Mouse (Mus musculus) neural tube, embryonic 11.5 days (tissue): ENCODE data around the gene Ear6. TPM values are rescaled to one million over a fixed set of nuclear protein-coding genes. Genes with fewer than 3 reads are reported as not detected.

Experiments
- ATAC-seq: fragments of 200-750 bp; cut with Nextera tagmentation; 2 replicates; pipeline ENCODE4 v1.8.0; 2017; ENCODE audit warnings: moderate number of reproducible peaks, mild to moderate bottlenecking, moderate TSS enrichment, moderate library complexity; ENCODE audit not compliant: insufficient read depth, low FRiP score, low TSS enrichment
- DNase-seq: peaks from one replicate; pipeline ENCODE4 v3.0.0-alpha.2; 2015; ENCODE audit warnings: low spot score
- H3K27ac ChIP-seq: fragments of 300-500 bp; sonication (generic); 2 replicates; pipeline ENCODE4 v1.5.1; 2014; ENCODE audit warnings: low read depth, mild to moderate bottlenecking, low read length
- H3K27me3 ChIP-seq: fragments of 300-500 bp; sonication (generic); 2 replicates; pipeline ENCODE4 v1.6.1; 2014; ENCODE audit warnings: mild to moderate bottlenecking, low read length, mixed read lengths; ENCODE audit not compliant: control insufficient read depth, insufficient read depth
- H3K36me3 ChIP-seq: fragments of 300-500 bp; sonication (generic); 2 replicates; pipeline ENCODE4 v1.6.1; 2014; ENCODE audit warnings: mild to moderate bottlenecking, low read length, moderate library complexity, mixed read lengths; ENCODE audit not compliant: control insufficient read depth, insufficient read depth
- H3K4me1 ChIP-seq: fragments of 300-500 bp; sonication (generic); 2 replicates; pipeline ENCODE4 v1.6.1; 2014; ENCODE audit warnings: low read length, mixed read lengths; ENCODE audit not compliant: control insufficient read depth, insufficient read depth
- H3K4me2 ChIP-seq: fragments of 300-500 bp; sonication (generic); 2 replicates; pipeline ENCODE4 v1.6.1; 2014; ENCODE audit warnings: low read depth, mild to moderate bottlenecking, moderate library complexity
- H3K4me3 ChIP-seq: fragments of 300-500 bp; sonication (generic); 2 replicates; pipeline ENCODE4 v1.5.1; 2014; ENCODE audit warnings: low read depth, low read length
- H3K9ac ChIP-seq: fragments of 300-500 bp; sonication (generic); 2 replicates; pipeline ENCODE4 v1.6.1; 2014; ENCODE audit warnings: mild to moderate bottlenecking, low read length
- H3K9me3 ChIP-seq: fragments of 300-500 bp; sonication (generic); 2 replicates; pipeline ENCODE4 v1.6.1; 2016; ENCODE audit warnings: low read length; ENCODE audit not compliant: control insufficient read depth
- whole genome bisulfite sequencing: fragments of 180-500 bp; shearing (Covaris S2); extraction: QIAGEN DNeasy Blood & Tissue Kit; methylation state at CpG from one replicate; pipeline ENCODE4 v1.1.7; 2014; 5-methylcytosine and 5-hydroxymethylcytosine counted together
- polyA plus RNA-seq: library from polyadenylated mRNA; unstranded; fragments of >200 nt; fragmentation: Nextera tagmentation; extraction: Ambion mirVana; gene quantifications from 2 replicates; pipeline ENCODE4 v1.2.1, GENCODE M21; 2014

The Ear6 gene
- polyA plus RNA-seq, 1 experiment from 2014 or later, result not detected

DNA sequence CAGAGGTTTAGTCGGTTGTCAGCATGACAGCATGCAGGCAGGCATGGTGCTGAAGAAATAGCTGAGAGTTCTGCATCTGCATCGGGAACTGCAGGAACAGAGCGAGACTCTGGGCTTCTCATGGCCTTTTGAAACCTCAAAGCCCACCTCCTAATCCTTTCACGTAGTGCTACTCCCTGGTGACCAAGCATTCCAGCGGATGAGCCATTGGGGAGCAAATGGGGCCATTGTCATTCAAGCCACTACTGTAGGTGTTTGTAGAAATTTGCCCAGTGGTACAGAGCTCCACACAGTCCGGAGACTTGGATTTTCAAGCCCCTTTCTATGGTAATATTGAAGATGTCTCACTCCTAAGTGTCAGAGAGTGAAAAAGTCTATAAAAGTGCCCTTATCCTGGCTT, 32.6 kb downstream of the Ear6 start:
- DNase-seq (no peak), ATAC-seq (no peak)
- Histone ChIP-seq H3K4me3 (peak overlapping the region; percentile 82; the same call in 1 of the 2 replicates), H3K9me3 (no peaks in the 10 kb centered on the region), H3K27ac (no peak overlapping the region), H3K27me3 (no peaks in the 10 kb centered on the region), H3K4me2 (peak overlapping the region; percentile 81; the same call in 1 of the 2 replicates), H3K9ac (no peak overlapping the region), H3K36me3 (peaks cover 19% of the 10 kb centered on the region), H3K4me1 (peaks cover 6% of the 10 kb centered on the region; the same call in 1 of the 2 replicates)
- WGBS, result 58% methylated on average over 6 of the region's 6 CpGs

DNA sequence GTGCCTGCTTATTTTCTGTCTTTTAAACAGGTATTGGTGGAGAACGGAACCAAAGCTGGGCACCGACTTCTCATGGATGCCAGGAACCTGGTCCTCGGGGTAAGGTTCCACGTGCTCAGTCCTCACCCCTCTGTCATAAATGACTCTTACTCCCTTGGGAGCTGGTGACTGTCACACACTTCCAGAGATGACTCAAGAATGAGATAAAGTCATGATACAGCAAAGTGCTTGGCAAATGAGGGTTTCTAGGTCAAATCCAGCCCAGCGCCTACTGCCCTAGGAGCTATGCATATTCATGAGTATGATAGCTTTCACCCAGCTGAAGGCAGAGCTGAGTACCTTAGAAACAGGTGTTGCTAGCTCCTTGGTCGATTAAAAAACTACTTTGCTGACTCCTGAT, 36.3 kb downstream of the Ear6 start:
- H3K27ac ChIP-seq, result no peak overlapping the region
- DNase-seq, result no peak
- H3K4me1 ChIP-seq, result peaks cover 6% of the 10 kb centered on the region; the same call in 1 of the 2 replicates
- peaks cover 21% of the 10 kb centered on the region for H3K36me3 ChIP-seq
- no peak overlapping the region for H3K4me2 ChIP-seq
- H3K4me3 ChIP-seq, result no peak overlapping the region
- H3K27me3 ChIP-seq, result no peaks in the 10 kb centered on the region
- H3K9me3 ChIP-seq, result no peaks in the 10 kb centered on the region
- WGBS, result 88% methylated on average over 6 of the region's 6 CpGs
- no peak for ATAC-seq
- H3K9ac ChIP-seq, result no peak overlapping the region

DNA sequence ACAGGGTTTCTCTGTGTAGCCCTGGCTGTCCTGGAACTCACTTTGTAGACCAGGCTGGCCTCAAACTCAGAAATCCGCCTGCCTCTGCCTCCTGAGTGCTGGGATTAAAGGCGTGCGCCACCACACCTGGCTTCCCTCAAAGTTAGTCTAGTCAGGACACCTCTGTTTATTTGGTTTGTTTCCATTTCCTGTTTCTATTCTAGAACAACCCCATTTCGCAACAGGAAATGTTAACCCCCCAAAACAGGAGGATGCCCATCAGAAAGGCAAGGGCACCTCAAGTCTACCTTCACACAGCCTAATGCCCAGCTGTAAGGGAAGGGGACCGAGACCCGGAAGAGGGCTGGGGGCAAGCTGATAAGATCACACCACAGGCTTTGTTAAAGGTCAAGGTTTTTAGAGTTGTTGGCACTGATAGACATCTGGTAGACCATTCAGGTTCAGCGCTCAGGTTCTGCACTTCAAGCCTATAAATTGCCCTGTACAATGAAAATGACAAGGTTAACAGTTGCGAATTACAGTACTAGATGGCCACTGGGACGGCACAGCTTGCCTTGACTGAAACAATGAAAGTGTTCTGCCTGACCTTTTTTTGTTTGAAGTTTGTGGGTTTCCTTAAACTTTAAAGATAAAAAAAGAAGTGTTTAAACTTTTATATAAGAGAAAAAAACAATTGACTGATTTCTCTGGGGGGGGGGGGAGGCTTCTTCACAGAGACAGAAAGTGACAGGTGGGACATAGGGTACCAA, 38.9 kb downstream of the Ear6 start, which contains the start of gene Slc39a2:
Slc39a2 (plus strand) TSS at position 699 of the 749 bp plus-strand sequence.
- whole genome bisulfite sequencing, result 94% methylated on average over 9 of the region's 9 CpGs
- H3K36me3 ChIP-seq, result peaks cover 18% of the 10 kb centered on the region
- H3K9ac ChIP-seq, result no peak within 1 kb of the TSS
- H3K4me1 ChIP-seq, result no peaks in the 10 kb centered on the region
- ATAC-seq (no peak), DNase-seq (no peak)
- H3K27me3 ChIP-seq, result no peaks in the 10 kb centered on the region
- H3K4me3 ChIP-seq, result no peak within 1 kb of the TSS
- no peak within 1 kb of the TSS for H3K27ac ChIP-seq
- no peaks in the 10 kb centered on the region for H3K9me3 ChIP-seq
- no peak within 1 kb of the TSS for H3K4me2 ChIP-seq

DNA sequence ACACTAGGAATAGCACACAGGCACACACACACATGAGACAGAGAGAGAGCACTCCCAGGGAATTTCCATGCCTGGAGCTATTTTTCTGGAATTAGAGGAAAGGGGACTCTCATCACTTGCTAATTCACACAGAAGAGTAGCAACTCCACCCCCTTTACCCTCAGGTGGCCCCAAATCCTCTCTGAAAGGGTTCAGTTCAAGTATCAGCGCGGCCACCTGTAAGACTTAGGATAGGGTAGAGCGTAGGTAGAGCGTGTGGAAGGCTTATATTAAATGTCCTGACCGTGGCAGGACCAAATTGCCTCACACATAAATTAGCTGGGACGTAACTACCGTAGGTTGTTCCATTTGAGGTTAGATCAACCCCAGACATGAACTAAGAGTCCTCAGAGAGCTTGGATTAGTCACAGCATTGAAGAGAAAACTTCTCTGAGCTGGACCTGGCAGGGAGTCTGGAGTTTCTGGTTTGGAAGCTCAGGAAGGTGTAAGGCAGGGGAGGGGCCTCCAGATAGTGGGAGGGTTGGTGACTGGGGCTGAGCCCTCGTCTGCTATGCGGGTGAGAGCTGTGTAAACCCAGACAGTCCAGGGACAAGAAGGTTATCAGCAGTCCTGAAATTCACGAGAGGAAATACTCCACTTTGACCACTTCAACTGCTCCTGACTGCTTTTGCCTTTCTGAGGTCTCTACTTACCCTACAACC, 39.7 kb downstream of the Ear6 start:
- no peak overlapping the region for H3K27ac ChIP-seq
- no peaks in the 10 kb centered on the region for H3K27me3 ChIP-seq
- H3K36me3 ChIP-seq, result peaks cover 15% of the 10 kb centered on the region
- WGBS, result 32% methylated on average over 10 of the region's 10 CpGs
- no peak for ATAC-seq
- H3K4me1 ChIP-seq, result no peaks in the 10 kb centered on the region
- no peak overlapping the region for H3K4me3 ChIP-seq
- H3K4me2 ChIP-seq, result no peak overlapping the region
- no peak for DNase-seq
- no peak overlapping the region for H3K9ac ChIP-seq
- no peaks in the 10 kb centered on the region for H3K9me3 ChIP-seq

DNA sequence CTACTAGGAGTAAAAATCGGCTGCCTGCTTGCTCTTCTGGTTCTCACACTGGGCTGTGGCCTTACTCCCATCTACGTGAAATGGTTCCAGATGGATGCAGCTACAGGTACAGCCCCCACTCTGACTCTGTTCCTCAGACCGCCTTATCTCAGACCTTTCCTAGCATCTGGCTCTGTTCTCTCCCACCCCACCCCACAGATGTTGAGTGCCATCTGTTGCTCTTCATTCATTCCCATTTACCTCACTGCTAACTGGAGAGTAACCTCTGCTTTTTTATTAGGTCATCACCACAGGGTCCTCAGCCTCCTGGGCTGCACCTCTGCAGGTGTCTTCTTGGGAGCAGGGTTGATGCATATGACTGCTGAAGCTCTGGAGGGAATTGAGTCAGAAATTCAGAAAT, 40.3 kb downstream of the Ear6 start:
- Histone ChIP-seq H3K4me2 (no peak overlapping the region), H3K4me3 (no peak overlapping the region), H3K4me1 (no peaks in the 10 kb centered on the region), H3K9me3 (no peaks in the 10 kb centered on the region), H3K27ac (no peak overlapping the region), H3K9ac (no peak overlapping the region), H3K36me3 (peaks cover 15% of the 10 kb centered on the region), H3K27me3 (no peaks in the 10 kb centered on the region)
- DNase-seq (no peak), ATAC-seq (no peak)
- 62% methylated on average over 3 of the region's 3 CpGs for WGBS

DNA sequence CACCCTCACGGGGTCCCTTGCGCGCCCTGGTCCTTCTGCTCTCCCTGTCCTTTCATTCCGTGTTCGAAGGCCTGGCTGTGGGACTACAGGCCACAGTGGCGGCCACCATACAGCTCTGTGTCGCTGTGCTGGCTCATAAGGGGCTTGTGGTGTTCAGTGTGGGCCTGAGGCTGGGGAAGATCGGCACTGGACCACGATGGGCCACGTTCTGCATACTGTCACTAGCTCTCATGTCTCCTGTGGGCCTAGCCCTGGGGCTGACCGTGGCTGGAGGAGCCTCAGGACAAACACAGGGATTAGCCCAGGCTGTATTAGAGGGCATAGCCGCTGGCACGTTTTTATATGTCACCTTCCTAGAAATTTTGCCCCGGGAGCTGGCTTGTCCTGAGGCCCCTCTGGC, 41.6 kb downstream of the Ear6 start:
- Histone ChIP-seq H3K36me3 (peaks cover 10% of the 10 kb centered on the region), H3K9ac (no peak overlapping the region), H3K9me3 (no peaks in the 10 kb centered on the region), H3K27me3 (no peaks in the 10 kb centered on the region), H3K27ac (no peak overlapping the region), H3K4me1 (no peaks in the 10 kb centered on the region), H3K4me3 (no peak overlapping the region), H3K4me2 (no peak overlapping the region)
- ATAC-seq, result no peak
- WGBS, result 79% methylated on average over 14 of the region's 14 CpGs
- DNase-seq, result no peak

DNA sequence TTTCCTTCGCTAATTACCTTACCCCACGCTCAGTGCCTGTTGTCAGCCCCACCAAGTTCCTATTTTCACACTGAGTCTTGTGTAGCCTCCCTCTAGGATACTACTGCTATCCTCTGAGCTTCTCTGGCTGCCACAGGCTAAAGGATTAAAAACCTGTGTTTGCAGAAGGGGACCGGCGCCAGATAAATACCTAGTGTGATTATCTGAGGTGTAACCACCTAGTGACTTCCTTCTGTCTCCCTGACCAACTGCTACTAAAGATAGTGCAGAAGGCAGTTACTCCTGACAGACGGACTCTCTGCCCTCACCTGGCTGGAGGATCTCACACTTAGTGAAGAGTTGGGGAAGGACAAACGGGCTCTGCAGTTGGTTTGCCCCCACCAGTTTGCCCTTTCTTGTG, 42.5 kb downstream of the Ear6 start:
- DNase-seq, result no peak
- Histone ChIP-seq H3K36me3 (peaks cover 3% of the 10 kb centered on the region; the same call in 1 of the 2 replicates), H3K27me3 (no peaks in the 10 kb centered on the region), H3K4me3 (no peak overlapping the region), H3K9ac (no peak overlapping the region), H3K27ac (no peak overlapping the region), H3K4me1 (no peaks in the 10 kb centered on the region), H3K9me3 (no peaks in the 10 kb centered on the region), H3K4me2 (no peak overlapping the region)
- WGBS, result 88% methylated on average over 6 of the region's 6 CpGs
- no peak for ATAC-seq

DNA sequence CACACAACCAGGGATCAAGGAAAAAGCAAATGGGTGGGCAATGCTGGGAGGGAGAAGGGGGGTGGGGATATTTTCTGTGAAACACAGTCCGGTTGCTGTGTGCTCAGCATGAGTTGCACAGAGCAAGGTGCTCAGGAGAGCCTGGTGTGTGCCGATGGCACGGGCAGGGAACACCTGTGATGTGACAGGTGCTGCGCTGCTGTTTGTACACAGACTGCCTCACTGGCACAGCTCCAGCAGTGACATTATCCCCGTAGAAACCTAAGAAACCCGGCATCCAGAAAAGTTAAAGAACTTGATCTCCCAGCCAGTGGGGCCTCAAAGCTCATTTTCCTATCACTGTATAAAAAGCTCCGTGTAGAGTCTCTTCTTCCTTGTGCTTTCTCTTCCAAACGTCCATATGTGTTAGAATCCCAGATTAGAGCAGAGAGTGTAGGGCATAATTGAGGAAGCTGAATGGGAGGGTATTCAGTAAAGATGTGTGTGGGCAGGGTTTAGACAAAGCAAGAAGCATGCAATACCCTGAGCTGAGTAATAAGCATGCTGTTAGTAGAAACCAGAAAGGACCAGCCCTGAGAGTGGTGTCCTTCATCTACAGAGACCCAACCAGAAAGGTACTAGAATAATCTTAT, 43.2 kb downstream of the Ear6 start:
- H3K4me2 ChIP-seq, result no peak overlapping the region
- H3K27me3 ChIP-seq, result no peaks in the 10 kb centered on the region
- no peak for ATAC-seq
- no peak overlapping the region for H3K4me3 ChIP-seq
- no peaks in the 10 kb centered on the region for H3K4me1 ChIP-seq
- DNase-seq, result no peak
- WGBS, result 87% methylated on average over 8 of the region's 8 CpGs
- no peaks in the 10 kb centered on the region for H3K9me3 ChIP-seq
- no peak overlapping the region for H3K27ac ChIP-seq
- H3K36me3 ChIP-seq, result no peaks in the 10 kb centered on the region
- H3K9ac ChIP-seq, result no peak overlapping the region
